Mouse (Mus musculus): ENCODE results near the gene Dner. TPM values are rescaled to one million over a fixed set of nuclear protein-coding genes. Genes with fewer than 3 reads are reported as not detected.

Gene Dner
- polyA plus RNA-seq, 1 experiment from 2014 or later: 6.6 TPM

DNA sequence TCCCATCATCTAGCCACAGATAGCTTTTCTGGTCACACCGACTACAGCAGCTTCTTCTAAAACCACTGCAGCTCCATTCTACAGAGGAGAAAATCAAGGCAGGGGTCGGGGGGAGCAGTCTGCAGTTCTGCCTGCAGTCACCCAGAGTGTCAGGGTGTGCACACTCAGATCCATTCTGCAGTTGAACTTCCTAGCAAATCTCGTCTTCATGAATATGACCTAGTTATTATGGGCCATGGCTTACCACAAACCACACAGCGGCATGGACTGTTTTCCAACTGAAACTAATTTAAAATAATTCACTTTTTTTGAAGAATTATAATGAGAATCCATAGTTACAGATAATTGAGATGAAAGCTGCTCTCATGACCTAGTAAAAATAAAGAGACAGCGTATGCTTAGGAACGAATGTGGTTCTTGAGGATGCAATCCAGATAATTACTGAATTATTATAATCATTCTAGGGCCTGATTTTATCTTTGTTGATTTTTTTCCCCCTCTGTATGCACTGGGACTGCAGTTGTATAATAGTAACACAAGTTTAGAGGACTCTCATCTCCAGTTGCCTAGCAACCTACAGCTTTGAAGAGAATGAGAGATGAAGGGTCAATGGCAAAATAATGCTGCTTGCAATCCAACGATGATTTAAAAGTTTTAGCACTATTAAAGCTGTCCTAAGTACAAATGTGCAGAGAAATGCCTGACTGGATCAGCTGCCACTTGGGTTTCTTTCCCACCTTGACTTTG is 27.7 kb downstream of the Dner start:
- ATAC-seq (replicated peaks; ENCODE audit: insufficient number of reproducible peaks, low FRiP score, low TSS enrichment, low read depth) (no peak), DNase-seq (ENCODE audit: low spot score) (peak; percentile 5)
- H3K9ac ChIP-seq (replicated peaks; ENCODE audit: low read length): no peak overlapping the region
- H3K27me3 ChIP-seq (ENCODE audit: control insufficient read depth, insufficient read depth, low read length): no peaks in the 10 kb centered on the region
- H3K36me3 ChIP-seq (replicated peaks; ENCODE audit: control insufficient read depth, insufficient read depth, low read depth, low read length): no peaks in the 10 kb centered on the region
- H3K4me3 ChIP-seq (ENCODE audit: low read depth, low read length): no peak overlapping the region
- H3K4me2 ChIP-seq (ENCODE audit: low read depth, low read length): no peak overlapping the region
- 71% methylated on average over 7 of the region's 7 CpGs for WGBS
- no peaks in the 10 kb centered on the region for H3K9me3 ChIP-seq (replicated peaks; ENCODE audit: control insufficient read depth, low read length)
- H3K27ac ChIP-seq (replicated peaks; ENCODE audit: low read depth, low read length): no peak overlapping the region
- no peaks in the 10 kb centered on the region for H3K4me1 ChIP-seq (ENCODE audit: control insufficient read depth, insufficient read depth, low read length)

GRCm38 (mm10) chr1:84667660-84668059 is 28.4 kb downstream of the Dner start:
- Histone ChIP-seq H3K36me3 (replicated peaks; ENCODE audit: control insufficient read depth, insufficient read depth, low read depth, low read length) (no peaks in the 10 kb centered on the region), H3K4me3 (ENCODE audit: low read depth, low read length) (no peak overlapping the region), H3K9ac (replicated peaks; ENCODE audit: low read length) (no peak overlapping the region), H3K4me1 (ENCODE audit: control insufficient read depth, insufficient read depth, low read length) (no peaks in the 10 kb centered on the region), H3K9me3 (replicated peaks; ENCODE audit: control insufficient read depth, low read length) (no peaks in the 10 kb centered on the region), H3K27ac (replicated peaks; ENCODE audit: low read depth, low read length) (no peak overlapping the region), H3K27me3 (ENCODE audit: control insufficient read depth, insufficient read depth, low read length) (no peaks in the 10 kb centered on the region), H3K4me2 (ENCODE audit: low read depth, low read length) (no peak overlapping the region)
- WGBS: 77% methylated on average over 4 of the region's 4 CpGs
- DNase-seq (ENCODE audit: low spot score) (no peak), ATAC-seq (replicated peaks; ENCODE audit: insufficient number of reproducible peaks, low FRiP score, low TSS enrichment, low read depth) (no peak)

- Histone ChIP-seq H3K9ac (replicated peaks; ENCODE audit: low read length) (no peak overlapping the region), H3K9me3 (replicated peaks; ENCODE audit: control insufficient read depth, low read length) (no peaks in the 10 kb centered on the region), H3K27me3 (ENCODE audit: control insufficient read depth, insufficient read depth, low read length) (no peaks in the 10 kb centered on the region), H3K36me3 (replicated peaks; ENCODE audit: control insufficient read depth, insufficient read depth, low read depth, low read length) (no peaks in the 10 kb centered on the region), H3K4me3 (ENCODE audit: low read depth, low read length) (no peak overlapping the region), H3K4me2 (ENCODE audit: low read depth, low read length) (no peak overlapping the region), H3K27ac (replicated peaks; ENCODE audit: low read depth, low read length) (no peak overlapping the region), H3K4me1 (ENCODE audit: control insufficient read depth, insufficient read depth, low read length) (no peaks in the 10 kb centered on the region)
- DNase-seq (ENCODE audit: low spot score) (no peak), ATAC-seq (replicated peaks; ENCODE audit: insufficient number of reproducible peaks, low FRiP score, low TSS enrichment, low read depth) (no peak)
- 56% methylated on average over 4 of the region's 4 CpGs for whole genome bisulfite sequencing
Observed at GRCm38 (mm10) chr1:84664377-84665118, 31.5 kb downstream of the Dner start.

GRCm38 (mm10) chr1:84646781-84647180 is 49.2 kb downstream of the Dner start:
- Histone ChIP-seq H3K9ac (replicated peaks; ENCODE audit: low read length) (no peak overlapping the region), H3K4me3 (ENCODE audit: low read depth, low read length) (no peak overlapping the region), H3K27ac (replicated peaks; ENCODE audit: low read depth, low read length) (no peak overlapping the region), H3K27me3 (ENCODE audit: control insufficient read depth, insufficient read depth, low read length) (no peaks in the 10 kb centered on the region), H3K36me3 (replicated peaks; ENCODE audit: control insufficient read depth, insufficient read depth, low read depth, low read length) (no peaks in the 10 kb centered on the region), H3K4me1 (ENCODE audit: control insufficient read depth, insufficient read depth, low read length) (no peaks in the 10 kb centered on the region), H3K9me3 (replicated peaks; ENCODE audit: control insufficient read depth, low read length) (no peaks in the 10 kb centered on the region), H3K4me2 (ENCODE audit: low read depth, low read length) (no peak overlapping the region)
- WGBS: 84% methylated on average over 2 of the region's 2 CpGs
- DNase-seq (ENCODE audit: low spot score): no peak
- ATAC-seq (replicated peaks; ENCODE audit: insufficient number of reproducible peaks, low FRiP score, low TSS enrichment, low read depth): no peak

DNA sequence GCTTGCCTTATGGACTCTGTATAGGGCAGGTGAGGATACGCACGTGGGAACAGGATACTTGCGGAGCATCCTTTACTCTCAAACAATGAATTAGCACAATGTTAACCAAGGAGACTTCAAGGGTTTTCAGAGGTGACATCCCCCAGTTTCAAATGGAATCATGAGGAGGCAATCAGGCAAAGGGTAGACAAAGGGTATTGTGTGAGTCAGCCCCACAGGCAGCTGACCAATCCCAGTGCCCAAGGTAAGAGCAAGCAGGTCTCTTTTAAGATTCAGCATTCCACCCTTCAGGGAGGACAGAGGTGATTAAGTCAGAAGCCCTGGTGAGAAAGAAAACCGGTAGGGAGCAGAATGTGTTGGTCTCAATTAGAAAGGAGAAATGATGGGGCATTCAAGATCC is 55.6 kb downstream of the Dner start:
- no peak for ATAC-seq (replicated peaks; ENCODE audit: insufficient number of reproducible peaks, low FRiP score, low TSS enrichment, low read depth)
- no peaks in the 10 kb centered on the region for H3K36me3 ChIP-seq (replicated peaks; ENCODE audit: control insufficient read depth, insufficient read depth, low read depth, low read length)
- no peak overlapping the region for H3K4me2 ChIP-seq (ENCODE audit: low read depth, low read length)
- no peaks in the 10 kb centered on the region for H3K27me3 ChIP-seq (ENCODE audit: control insufficient read depth, insufficient read depth, low read length)
- no peak overlapping the region for H3K27ac ChIP-seq (replicated peaks; ENCODE audit: low read depth, low read length)
- no peak overlapping the region for H3K4me3 ChIP-seq (ENCODE audit: low read depth, low read length)
- no peak overlapping the region for H3K9ac ChIP-seq (replicated peaks; ENCODE audit: low read length)
- H3K9me3 ChIP-seq (replicated peaks; ENCODE audit: control insufficient read depth, low read length): no peaks in the 10 kb centered on the region
- no peaks in the 10 kb centered on the region for H3K4me1 ChIP-seq (ENCODE audit: control insufficient read depth, insufficient read depth, low read length)
- 57% methylated on average over 4 of the region's 4 CpGs for WGBS
- no peak for DNase-seq (ENCODE audit: low spot score)

DNA sequence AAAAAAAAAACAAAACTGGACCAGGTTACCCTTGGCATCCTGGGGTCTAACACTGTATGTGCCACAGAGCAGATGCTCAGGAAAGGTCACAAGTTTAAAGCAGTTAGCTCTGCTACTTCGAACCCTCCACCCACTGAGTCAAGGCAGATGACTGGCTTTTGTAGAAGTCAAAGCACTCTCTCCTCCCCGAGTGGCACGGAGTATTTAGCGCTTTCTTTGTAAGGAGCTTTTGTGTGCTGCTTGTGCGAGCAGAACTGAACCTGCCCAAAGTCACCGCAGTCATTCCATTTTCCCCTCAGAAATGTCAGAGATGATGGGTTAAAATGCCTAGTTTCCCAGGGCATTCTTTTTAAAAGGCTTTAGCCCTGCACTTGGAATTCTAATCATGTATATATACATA is 59.1 kb downstream of the Dner start:
- Histone ChIP-seq H3K9me3 (replicated peaks; ENCODE audit: control insufficient read depth, low read length) (no peaks in the 10 kb centered on the region), H3K27me3 (ENCODE audit: control insufficient read depth, insufficient read depth, low read length) (no peaks in the 10 kb centered on the region), H3K4me2 (ENCODE audit: low read depth, low read length) (no peak overlapping the region), H3K27ac (replicated peaks; ENCODE audit: low read depth, low read length) (no peak overlapping the region), H3K4me3 (ENCODE audit: low read depth, low read length) (no peak overlapping the region), H3K9ac (replicated peaks; ENCODE audit: low read length) (no peak overlapping the region), H3K4me1 (ENCODE audit: control insufficient read depth, insufficient read depth, low read length) (no peaks in the 10 kb centered on the region), H3K36me3 (replicated peaks; ENCODE audit: control insufficient read depth, insufficient read depth, low read depth, low read length) (no peaks in the 10 kb centered on the region)
- 26% methylated on average over 6 of the region's 6 CpGs for WGBS
- no peak for ATAC-seq (replicated peaks; ENCODE audit: insufficient number of reproducible peaks, low FRiP score, low TSS enrichment, low read depth)
- DNase-seq (ENCODE audit: low spot score): peak; percentile 12

GRCm38 (mm10) chr1:84628244-84628643 is 67.8 kb downstream of the Dner start:
- DNase-seq (ENCODE audit: low spot score) (no peak), ATAC-seq (replicated peaks; ENCODE audit: insufficient number of reproducible peaks, low FRiP score, low TSS enrichment, low read depth) (no peak)
- Histone ChIP-seq H3K9me3 (replicated peaks; ENCODE audit: control insufficient read depth, low read length) (no peaks in the 10 kb centered on the region), H3K4me3 (ENCODE audit: low read depth, low read length) (no peak overlapping the region), H3K36me3 (replicated peaks; ENCODE audit: control insufficient read depth, insufficient read depth, low read depth, low read length) (no peaks in the 10 kb centered on the region), H3K9ac (replicated peaks; ENCODE audit: low read length) (no peak overlapping the region), H3K4me1 (ENCODE audit: control insufficient read depth, insufficient read depth, low read length) (no peaks in the 10 kb centered on the region), H3K4me2 (ENCODE audit: low read depth, low read length) (no peak overlapping the region), H3K27me3 (ENCODE audit: control insufficient read depth, insufficient read depth, low read length) (no peaks in the 10 kb centered on the region), H3K27ac (replicated peaks; ENCODE audit: low read depth, low read length) (no peak overlapping the region)
- WGBS: 86% methylated on average over 6 of the region's 6 CpGs

DNA sequence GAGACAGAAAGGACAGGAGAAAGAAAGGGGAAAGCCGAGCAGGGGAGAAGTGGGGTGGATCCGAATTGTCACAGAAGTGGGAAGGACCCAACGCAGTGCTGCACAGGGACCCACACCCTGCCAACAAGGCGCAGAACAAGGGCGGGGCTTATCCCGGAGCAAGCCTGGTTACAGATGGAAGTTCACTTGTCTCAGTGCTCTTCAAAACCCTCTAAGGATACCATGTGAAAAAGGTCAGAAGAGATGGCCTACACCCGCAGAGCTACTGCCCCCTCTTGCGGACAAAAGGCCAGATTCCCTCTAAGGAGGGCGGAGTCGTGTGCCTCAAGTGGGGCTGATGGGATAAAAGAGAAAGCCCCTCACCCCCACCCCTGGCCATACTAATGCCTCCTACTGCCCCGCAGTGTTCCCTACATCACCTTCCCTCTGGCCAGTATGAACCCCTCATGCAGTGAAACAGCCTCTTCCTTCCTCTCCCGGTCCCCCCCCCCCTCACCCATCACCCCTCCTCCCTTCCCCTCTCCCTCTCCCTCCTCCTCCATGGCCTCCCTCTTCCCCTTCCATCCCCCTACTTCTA is 73.0 kb downstream of the Dner start:
- Histone ChIP-seq H3K36me3 (replicated peaks; ENCODE audit: control insufficient read depth, insufficient read depth, low read depth, low read length) (no peaks in the 10 kb centered on the region), H3K4me2 (ENCODE audit: low read depth, low read length) (no peak overlapping the region), H3K4me3 (ENCODE audit: low read depth, low read length) (no peak overlapping the region), H3K4me1 (ENCODE audit: control insufficient read depth, insufficient read depth, low read length) (no peaks in the 10 kb centered on the region; the same call in 1 of the 2 replicates), H3K27ac (replicated peaks; ENCODE audit: low read depth, low read length) (no peak overlapping the region), H3K9ac (replicated peaks; ENCODE audit: low read length) (no peak overlapping the region), H3K9me3 (replicated peaks; ENCODE audit: control insufficient read depth, low read length) (no peaks in the 10 kb centered on the region), H3K27me3 (ENCODE audit: control insufficient read depth, insufficient read depth, low read length) (no peaks in the 10 kb centered on the region)
- ATAC-seq (replicated peaks; ENCODE audit: insufficient number of reproducible peaks, low FRiP score, low TSS enrichment, low read depth): 0 out of 2 replicates have a peak, but pooled peaks have one; percentile 12
- 21% methylated on average over 11 of the region's 12 CpGs for WGBS
- no peak for DNase-seq (ENCODE audit: low spot score)
